Mouse (Mus musculus): ENCODE data around the gene Usp15.

GRCm38 (mm10) chr10:123159316-123159715, 37.5 kb downstream of the Usp15 start:
- TF ChIP-seq POLR2A (IDR thresholded peaks at IDR 0.05; ENCODE audit: low read depth, low read length) (no peak), CTCF (IDR thresholded peaks at IDR 0.05; ENCODE audit: extremely low read depth, insufficient read length, insufficient replicate concordance, low read depth, low read length) (no peak)

Measured in small intestine, adult 2 months (tissue).